In the genomic region with DNA sequence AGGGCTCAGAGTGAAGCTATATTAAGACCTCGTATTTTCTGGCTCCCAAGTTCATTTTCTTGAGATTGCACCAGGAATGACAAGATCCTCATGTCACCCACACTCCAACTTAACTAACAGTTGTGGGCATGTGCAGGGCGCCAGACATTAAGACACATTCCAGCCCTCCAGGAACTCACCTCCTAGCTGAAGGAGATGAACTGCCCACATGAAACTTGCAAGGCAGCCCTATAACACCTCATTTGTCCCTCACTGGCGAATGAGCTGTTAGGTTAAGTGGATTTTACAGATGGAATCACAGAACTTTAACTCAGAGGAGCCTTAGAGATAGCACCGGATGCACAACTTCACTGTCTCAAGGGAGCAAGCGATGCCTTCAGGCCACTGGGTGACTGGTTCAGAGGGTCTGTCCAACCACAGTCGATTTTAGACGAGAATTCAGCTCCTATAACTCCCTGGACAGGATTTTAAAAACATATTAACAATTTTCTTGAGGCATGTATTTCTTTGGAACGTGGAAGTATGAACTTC, we compare ENCODE assay signal across 19 mouse cellular contexts.
DNase-seq lines count a peak whose midpoint lies in the region; ATAC-seq lines count a peak whose summit lies in the region.
"Had no signal": no experiment of that assay in that cellular context is flagged by ENCODE, and none has a peak within 500 bp of the region (broad histone marks: within the 10 kb centered on the region; RNA-seq: fewer than 3 reads in every experiment).

No protein-coding gene starts in this region.

- DNase-seq in heart, embryonic 10.5 days (ENCODE audit: low spot score) = no peak
- no peak for DNase-seq in heart, postnatal 10 days
- no peak for DNase-seq in lung, adult 18-20 months
- DNase-seq in forelimb bud, embryonic 11.5 days (ENCODE audit: low read depth, low spot score) = peak; percentile 59
- no peak for DNase-seq in spleen, adult 18-20 months
- DNase-seq in neural tube, embryonic 10.5 days (ENCODE audit: extremely low spot score, low spot score) = no peak
- DNase-seq: adrenal gland, postnatal 10 days; cerebellum, adult 18-20 months; cerebellum, adult 9-11 months; forebrain, postnatal 0 days; gastrocnemius, postnatal 10 days; heart, adult 18-20 months had no signal

- H3K4me3 ChIP-seq in heart, embryonic 10.5 days = no peak overlapping the region
- no peak overlapping the region for H3K4me3 ChIP-seq in lung, embryonic 16.5 days (ENCODE audit: low read length)
- H3K4me3 ChIP-seq: embryonic facial prominence, embryonic 10.5 days; forebrain, embryonic 13.5 days; heart, embryonic 15.5 days; hindbrain, embryonic 10.5 days had no signal

- intact Hi-C loops in heart, postnatal 10 days (cut with DNase I) = no loop called here

- H3K4me1 ChIP-seq in heart, embryonic 10.5 days = peaks cover 44% of the 10 kb centered on the region
- peaks cover 19% of the 10 kb centered on the region for H3K4me1 ChIP-seq in lung, embryonic 16.5 days (replicated peaks; ENCODE audit: control insufficient read depth, insufficient read depth, low read length)

- H3K9ac ChIP-seq in lung, embryonic 16.5 days (ENCODE audit: low read length) = no peak overlapping the region
- H3K9ac ChIP-seq: forebrain, embryonic 13.5 days; forebrain, postnatal 0 days; heart, embryonic 15.5 days; hindbrain, embryonic 14.5 days had no signal

- H3K27me3 ChIP-seq in heart, embryonic 10.5 days (ENCODE audit: insufficient read depth, poor library complexity, severe bottlenecking) = peaks cover 81% of the 10 kb centered on the region
- H3K27me3 ChIP-seq in lung, embryonic 16.5 days (ENCODE audit: control insufficient read depth, insufficient read depth, low read depth, low read length) = no peaks in the 10 kb centered on the region

- ATAC-seq in lung, embryonic 16.5 days (ENCODE audit: low read depth) = peak; percentile 75
- ATAC-seq: forebrain, embryonic 13.5 days; forebrain, postnatal 0 days had no signal

- no peak overlapping the region for H3K4me2 ChIP-seq in lung, embryonic 16.5 days (ENCODE audit: low read depth, low read length)
- H3K4me2 ChIP-seq: forebrain, embryonic 13.5 days; heart, embryonic 11.5 days; heart, embryonic 15.5 days; hindbrain, embryonic 14.5 days had no signal

- no peaks in the 10 kb centered on the region for H3K9me3 ChIP-seq in heart, embryonic 10.5 days
- H3K9me3 ChIP-seq in lung, embryonic 16.5 days (ENCODE audit: control insufficient read depth, low read length) = no peaks in the 10 kb centered on the region
- H3K9me3 ChIP-seq: embryonic facial prominence, embryonic 10.5 days; forebrain, embryonic 13.5 days; heart, embryonic 15.5 days; hindbrain, embryonic 10.5 days had no signal

- peak overlapping the region; percentile 29; the same call in 1 of the 2 replicates for H3K27ac ChIP-seq in heart, embryonic 10.5 days
- H3K27ac ChIP-seq in lung, embryonic 16.5 days (ENCODE audit: low read length) = peak overlapping the region; percentile 32; the same call in 1 of the 2 replicates
- H3K27ac ChIP-seq: forebrain, embryonic 13.5 days; heart, embryonic 15.5 days; hindbrain, embryonic 10.5 days; hindbrain, embryonic 14.5 days had no signal

- no peaks in the 10 kb centered on the region for H3K36me3 ChIP-seq in heart, embryonic 10.5 days
- no peaks in the 10 kb centered on the region for H3K36me3 ChIP-seq in lung, embryonic 16.5 days (ENCODE audit: control insufficient read depth, insufficient read depth, low read length)
- H3K36me3 ChIP-seq: embryonic facial prominence, embryonic 10.5 days; heart, embryonic 15.5 days; hindbrain, embryonic 10.5 days had no signal

- WGBS in heart, embryonic 10.5 days = 69% methylated on average over 8 of the region's 8 CpGs
- WGBS in lung, embryonic 16.5 days = 39% methylated on average over 8 of the region's 8 CpGs
